ENCODE assay signal across 8 mouse cellular contexts in the genomic region with DNA sequence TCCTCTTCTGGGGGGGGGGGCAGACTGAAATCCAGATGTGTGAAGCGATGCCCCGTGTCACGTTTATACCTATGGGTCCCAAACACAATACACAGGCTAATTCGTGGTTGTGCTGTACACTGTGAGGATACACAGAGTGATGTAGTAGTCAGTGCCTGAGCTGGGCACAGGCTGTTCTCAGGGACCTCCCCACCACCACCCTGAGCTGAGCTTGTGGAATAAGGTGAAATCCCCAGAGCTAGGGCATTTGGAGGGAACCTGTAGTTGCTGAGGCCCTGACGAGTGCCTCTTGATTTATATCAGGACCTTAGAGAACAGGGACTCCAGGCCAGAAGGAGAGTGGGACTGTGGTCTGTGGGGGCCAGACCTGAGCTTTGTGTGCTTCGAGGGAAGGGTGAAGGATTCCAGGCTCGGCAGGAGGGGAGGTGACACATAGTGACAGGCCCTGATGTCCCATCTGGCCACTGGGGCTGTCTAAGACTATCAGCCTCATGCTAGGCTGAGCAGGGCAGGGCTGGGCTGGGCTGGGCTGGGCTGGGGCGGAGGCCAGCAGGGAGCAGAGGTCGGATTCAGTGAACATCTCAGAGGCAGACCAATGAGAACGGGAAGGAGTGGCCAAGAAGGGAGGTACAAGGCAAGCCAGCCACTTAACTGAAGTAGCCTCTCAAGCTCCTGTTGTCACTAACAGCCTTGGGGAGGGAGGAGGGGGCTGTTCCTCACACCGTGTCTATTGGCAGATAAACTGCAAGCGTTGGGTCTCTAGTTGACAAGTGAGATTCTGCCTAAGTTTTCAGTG. TPM values are rescaled to one million over a fixed set of nuclear protein-coding genes. Genes with fewer than 3 reads are reported as not detected.
DNase-seq lines count a peak whose midpoint lies in the region; ATAC-seq and TF ChIP-seq lines count a peak whose summit lies in the region.

No protein-coding gene starts in this region.

- peak; percentile 74; the same call in 1 of the 2 replicates for ATAC-seq in embryonic facial prominence, embryonic 11.5 days (replicated peaks; ENCODE audit: insufficient number of reproducible peaks, low FRiP score, low TSS enrichment, low read depth)

- TF ChIP-seq CTCF in kidney, adult 2 months (conservative IDR thresholded peaks at IDR 0.05; ENCODE audit: insufficient read depth, insufficient read length, low read depth, low read length) = no peak

- intact Hi-C loops in gastrocnemius, postnatal 36 days (cut with DNase I) = no loop called here

- no peaks in the 10 kb centered on the region for H3K27me3 ChIP-seq in embryonic facial prominence, embryonic 11.5 days (ENCODE audit: control insufficient read depth, insufficient read depth, low read length)
- H3K27me3 ChIP-seq in kidney, adult 2 months (replicated peaks; ENCODE audit: control insufficient read depth, insufficient read depth, low read length) = no peaks in the 10 kb centered on the region

- no peak for TF ChIP-seq POLR2A in kidney, adult 2 months (IDR thresholded peaks at IDR 0.05; ENCODE audit: low read depth, low read length)

- peak; percentile 58 to 63 for DNase-seq in cerebellum, postnatal 25 days
- no peak for DNase-seq in cerebellum, adult 18-20 months
- no peak for DNase-seq in embryonic facial prominence, embryonic 11.5 days (ENCODE audit: low spot score)
- peak; percentile 70 for DNase-seq in kidney, adult 2 months
- peak; percentile 64 for DNase-seq in lung, postnatal 14 days
- no peak for DNase-seq in right cerebral cortex, postnatal 14 days
- no peak for DNase-seq in thymus, postnatal 4 days
- DNase-seq in gastrocnemius, postnatal 36 days = no peak

- WGBS in embryonic facial prominence, embryonic 11.5 days = 41% methylated on average over 12 of the region's 12 CpGs
- 41% methylated on average over 12 of the region's 12 CpGs for WGBS in kidney, adult 2 months

- no peak overlapping the region for H3K4me3 ChIP-seq in embryonic facial prominence, embryonic 11.5 days (ENCODE audit: low read depth, low read length)
- no peak overlapping the region for H3K4me3 ChIP-seq in kidney, adult 2 months (ENCODE audit: insufficient read depth, low read depth, low read length)

- H3K4me1 ChIP-seq in embryonic facial prominence, embryonic 11.5 days (ENCODE audit: control insufficient read depth, insufficient read depth, low read length) = no peaks in the 10 kb centered on the region; the same call in 1 of the 2 replicates
- H3K4me1 ChIP-seq in kidney, adult 2 months (ENCODE audit: control insufficient read depth, insufficient read depth, low read length) = peaks cover 10% of the 10 kb centered on the region

- H3K9me3 ChIP-seq in embryonic facial prominence, embryonic 11.5 days (replicated peaks; ENCODE audit: control insufficient read depth, low read length) = no peaks in the 10 kb centered on the region

- H3K36me3 ChIP-seq in embryonic facial prominence, embryonic 11.5 days (replicated peaks; ENCODE audit: control insufficient read depth, insufficient read depth, low read depth, low read length) = no peaks in the 10 kb centered on the region
- H3K36me3 ChIP-seq in kidney, adult 2 months (ENCODE audit: control insufficient read depth, insufficient read depth, low read length) = no peaks in the 10 kb centered on the region

- no peak overlapping the region for H3K27ac ChIP-seq in embryonic facial prominence, embryonic 11.5 days (replicated peaks; ENCODE audit: low read depth, low read length)
- H3K27ac ChIP-seq in kidney, adult 2 months (ENCODE audit: insufficient read depth, low read depth, low read length) = 0 out of 2 replicates have a peak overlapping the region, but pooled peaks have one; percentile 1

- no peak overlapping the region for H3K9ac ChIP-seq in embryonic facial prominence, embryonic 11.5 days (replicated peaks; ENCODE audit: low read length)

- no peak overlapping the region for H3K4me2 ChIP-seq in embryonic facial prominence, embryonic 11.5 days (ENCODE audit: low read depth, low read length)

RNA-seq across cellular contexts. Expression of gene Fbxw11, which starts 40.8 kb away (rescaled TPM):
- polyA plus RNA-seq in embryonic facial prominence, embryonic 11.5 days (2014; fragmentation: Nextera tagmentation; extraction: Ambion mirVana) = 83.3 and 90.6 TPM in 2 replicates
- 62.2 and 63.7 TPM in 2 replicates for polyA plus RNA-seq in kidney, adult 2 months (2012; rRNA removed)
- total RNA-seq in gastrocnemius, postnatal 36 days (2021) = 10 to 100 TPM; 51.0 to 52.6 TPM

Comparison
In these comparisons a context has a peak if more than half of its experiments do, and no peak if none do; other contexts are left out.
1. DNase-seq: peak in cerebellum, postnatal 25 days (2 of 2), kidney, adult 2 months (single experiment) and lung, postnatal 14 days (single experiment); none in cerebellum, adult 18-20 months (0 of 2), embryonic facial prominence, embryonic 11.5 days (single experiment), right cerebral cortex, postnatal 14 days (single experiment), thymus, postnatal 4 days (single experiment) and gastrocnemius, postnatal 36 days (0 of 2).